Mouse (Mus musculus) heart, adult 2 months (tissue): ENCODE data around the gene Dtwd1. TPM values are rescaled to one million over a fixed set of nuclear protein-coding genes. Genes with fewer than 3 reads are reported as not detected.
"Not testable (repeated sequence)": the region's sequence is repeated elsewhere in the genome, so short reads cannot be mapped to it uniquely, and the experiment has no call there.

Source experiments
- DNase-seq, 2 experiments: peaks; one replicate each; pipeline ENCODE4 v3.0.0; 2021
- H3K27ac ChIP-seq: fragments of 200-600 bp; 2 replicates; pipeline ENCODE4 v1.8.1; 2022
- H3K27me3 ChIP-seq: fragments of 200-500 bp; 2 replicates; pipeline ENCODE4 v1.6.1; 2012; ENCODE audit warnings: mild to moderate bottlenecking, low read length, inconsistent platforms, mixed read lengths; ENCODE audit not compliant: control insufficient read depth, insufficient read depth
- H3K36me3 ChIP-seq: fragments of 200-500 bp; 2 replicates; pipeline ENCODE4 v1.6.1; 2012; ENCODE audit warnings: low read length, inconsistent platforms; ENCODE audit not compliant: control insufficient read depth, insufficient read depth
- H3K4me1 ChIP-seq: fragments of 200-500 bp; 2 replicates; pipeline ENCODE4 v1.6.1; 2011; ENCODE audit warnings: low read length; ENCODE audit not compliant: control insufficient read depth, insufficient read depth
- H3K4me3 ChIP-seq: fragments of 200-600 bp; 2 replicates; pipeline ENCODE4 v1.8.1; 2022
- H3K79me2 ChIP-seq: fragments of 200-500 bp; replicated peaks from 2 replicates; pipeline ENCODE4 v1.6.1; 2012; ENCODE audit warnings: mild to moderate bottlenecking, inconsistent platforms, low read length, moderate library complexity, mixed read lengths; ENCODE audit not compliant: control insufficient read depth, insufficient read depth
- H3K9ac ChIP-seq: fragments of 200-500 bp; 2 replicates; pipeline ENCODE4 v1.6.1; 2012; ENCODE audit warnings: low read depth, mild to moderate bottlenecking, control low read depth, inconsistent platforms, low read length, mixed read lengths
- CTCF ChIP-seq: fragments of 200-600 bp; IDR thresholded peaks from 2 replicates; pipeline ENCODE4 v1.8.1; 2022; ENCODE audit warnings: antibody characterized with exemption, mild to moderate bottlenecking, moderate library complexity
- EP300 ChIP-seq: fragments of 200-500 bp; IDR thresholded peaks from 2 replicates; pipeline ENCODE4 v1.6.1; 2011; ENCODE audit warnings: low read depth, low read length, control low read depth; ENCODE audit not compliant: insufficient read depth
- POLR2A ChIP-seq: fragments of 200-500 bp; IDR thresholded peaks from 2 replicates; pipeline ENCODE4 v1.6.1; 2011; ENCODE audit warnings: mild to moderate bottlenecking, low read depth, low read length, control low read depth; ENCODE audit not compliant: insufficient read depth
- WGBS: fragments of 180-500 bp; shearing (Covaris S2); methylation state at CpG from one replicate; pipeline ENCODE4 v1.1.7; 2018; 5-methylcytosine and 5-hydroxymethylcytosine counted together
- intact Hi-C: fragments of 180-260 bp; cut with DNase I; formaldehyde crosslinking; loops from one replicate; pipeline ENCODE4 v1.15.1; 2025
- polyA plus RNA-seq: library from polyadenylated mRNA; depleted of rRNA; stranded (reverse); fragments of >200 nt; gene quantifications from 2 replicates; pipeline ENCODE4 v1.2.3, GENCODE M21; 2012
- total RNA-seq, 2 experiments: library from RNA; stranded (reverse); gene quantifications; 2 replicates each; pipeline ENCODE4 v1.2.3; 2021

Gene Dtwd1
- total and polyA plus RNA-seq, 3 experiments: 2.9 to 7.4 (median 5.7) TPM

GRCm38 (mm10) chr2:126171427-126171826 lies 19.5 kb downstream of the Dtwd1 start:
- Histone ChIP-seq H3K4me1 (no peaks in the 10 kb centered on the region; the same call in 1 of the 2 replicates), H3K36me3 (no peaks in the 10 kb centered on the region), H3K4me3 (no peak overlapping the region), H3K27me3 (no peaks in the 10 kb centered on the region), H3K27ac (no peak overlapping the region), H3K79me2 (no peaks in the 10 kb centered on the region), H3K9ac (no peak overlapping the region)
- TF ChIP-seq CTCF: no peak
- TF ChIP-seq EP300: no peak
- no peak for TF ChIP-seq POLR2A
- DNase-seq: no peak
- intact Hi-C loops: no loop called here
- WGBS: 100% methylated on average over 1 of the region's 1 CpGs

GRCm38 (mm10) chr2:126191306-126191705 lies 39.4 kb downstream of the Dtwd1 start:
- intact Hi-C loops: no loop called here
- Histone ChIP-seq H3K9ac (no peak overlapping the region), H3K36me3 (no peaks in the 10 kb centered on the region), H3K4me3 (no peak overlapping the region), H3K27ac (no peak overlapping the region), H3K27me3 (no peaks in the 10 kb centered on the region), H3K4me1 (no peaks in the 10 kb centered on the region), H3K79me2 (no peaks in the 10 kb centered on the region)
- TF ChIP-seq CTCF (no peak), POLR2A (no peak), EP300 (no peak)
- no peak for DNase-seq
- 58% methylated on average over 4 of the region's 4 CpGs for WGBS

GRCm38 (mm10) chr2:126192129-126192528 lies 40.2 kb downstream of the Dtwd1 start:
- Histone ChIP-seq H3K79me2 (no peaks in the 10 kb centered on the region), H3K4me1 (no peaks in the 10 kb centered on the region), H3K27ac (no peak overlapping the region), H3K4me3 (no peak overlapping the region), H3K27me3 (no peaks in the 10 kb centered on the region), H3K36me3 (no peaks in the 10 kb centered on the region), H3K9ac (no peak overlapping the region)
- WGBS: 84% methylated on average over 2 of the region's 2 CpGs
- no peak for DNase-seq
- TF ChIP-seq POLR2A: no peak
- TF ChIP-seq EP300: no peak
- TF ChIP-seq CTCF: no peak
- intact Hi-C loops: no loop called here

- no peak for DNase-seq
- no peaks in the 10 kb centered on the region for H3K27me3 ChIP-seq
- no peaks in the 10 kb centered on the region for H3K79me2 ChIP-seq
- H3K27ac ChIP-seq: no peak overlapping the region
- no peak overlapping the region for H3K4me3 ChIP-seq
- no peaks in the 10 kb centered on the region; the same call in 1 of the 2 replicates for H3K4me1 ChIP-seq
- no peak for TF ChIP-seq POLR2A
- no peak for TF ChIP-seq CTCF
- no peak for TF ChIP-seq EP300
- 83% methylated on average over 12 of the region's 12 CpGs for WGBS
- intact Hi-C loops: no loop called here
- no peak overlapping the region for H3K9ac ChIP-seq
- no peaks in the 10 kb centered on the region for H3K36me3 ChIP-seq
Observed at GRCm38 (mm10) chr2:126195631-126196356, 43.9 kb downstream of the Dtwd1 start.

GRCm38 (mm10) chr2:126198971-126199370 lies 47.0 kb downstream of the Dtwd1 start:
- peak; percentile 16 to 21 for DNase-seq
- no peaks in the 10 kb centered on the region; the same call in 1 of the 2 replicates for H3K4me1 ChIP-seq
- no peaks in the 10 kb centered on the region for H3K36me3 ChIP-seq
- WGBS: 77% methylated on average over 3 of the region's 3 CpGs
- no peak overlapping the region for H3K9ac ChIP-seq
- no peaks in the 10 kb centered on the region for H3K79me2 ChIP-seq
- no peaks in the 10 kb centered on the region for H3K27me3 ChIP-seq
- TF ChIP-seq EP300 (no peak), POLR2A (no peak), CTCF (no peak)
- no peak overlapping the region for H3K4me3 ChIP-seq
- no peak overlapping the region for H3K27ac ChIP-seq
- intact Hi-C loops: no loop called here

- no peak overlapping the region for H3K27ac ChIP-seq
Observed at GRCm38 (mm10) chr2:126211011-126211680, 59.2 kb downstream of the Dtwd1 start.

GRCm38 (mm10) chr2:126214800-126215199 lies 62.9 kb downstream of the Dtwd1 start, which contains the start of gene Gm17555:
Gene Gm17555 (plus strand): TSS chr2:126215100.
- H3K27ac ChIP-seq, intact Hi-C loops, DNase-seq, H3K79me2 ChIP-seq, H3K4me3 ChIP-seq, H3K36me3 ChIP-seq, H3K27me3 ChIP-seq, H3K9ac ChIP-seq, H3K4me1 ChIP-seq: not testable (repeated sequence)
- WGBS: 81% methylated on average over 3 of the region's 3 CpGs

More at GRCm38 (mm10) chr2:126211011-126211680, 59.2 kb downstream of the Dtwd1 start:
- Histone ChIP-seq H3K9ac (no peak overlapping the region), H3K79me2 (no peaks in the 10 kb centered on the region), H3K4me3 (no peak overlapping the region), H3K27me3 (no peaks in the 10 kb centered on the region), H3K4me1 (no peaks in the 10 kb centered on the region), H3K36me3 (no peaks in the 10 kb centered on the region)
- WGBS: 55% methylated on average over 6 of the region's 6 CpGs
- intact Hi-C loops: no loop called here
- no peak for DNase-seq
- TF ChIP-seq CTCF: no peak
- TF ChIP-seq EP300: no peak
- no peak for TF ChIP-seq POLR2A
